Mouse (Mus musculus): ENCODE measurements at regions not wholly inside any gene's neighbourhood (a gene's known extent, or its start where the extent isn't known, plus 50 kb on each side); places are given as distances from the start of the nearest gene placed in this dataset.

GRCm38 (mm10) chr17:75775518-75775917 is 223.8 kb upstream of the Fam98a start:
- TF ChIP-seq CTCF (conservative IDR thresholded peaks at IDR 0.05; ENCODE audit: low read length) (no peak), POU5F1 (IDR thresholded peaks at IDR 0.05; ENCODE audit: borderline replicate concordance, low read length) (no peak)

All from E14TG2a.4 (cell line).